Mouse (Mus musculus) kidney, adult 2 months (tissue): ENCODE results near the gene Xrra1.

Source experiments
- CTCF ChIP-seq: fragments of 200-500 bp; conservative IDR thresholded peaks from 2 replicates; pipeline ENCODE4 v1.5.1; 2011; ENCODE audit warnings: low read depth, mild to moderate bottlenecking, control low read depth, low read length, moderate library complexity, mixed read lengths; ENCODE audit not compliant: insufficient read depth, insufficient read length
- POLR2A ChIP-seq: fragments of 200-500 bp; IDR thresholded peaks from one replicate; pipeline ENCODE4 v1.6.1; 2011; ENCODE audit warnings: low read depth, low read length, control low read depth

DNA sequence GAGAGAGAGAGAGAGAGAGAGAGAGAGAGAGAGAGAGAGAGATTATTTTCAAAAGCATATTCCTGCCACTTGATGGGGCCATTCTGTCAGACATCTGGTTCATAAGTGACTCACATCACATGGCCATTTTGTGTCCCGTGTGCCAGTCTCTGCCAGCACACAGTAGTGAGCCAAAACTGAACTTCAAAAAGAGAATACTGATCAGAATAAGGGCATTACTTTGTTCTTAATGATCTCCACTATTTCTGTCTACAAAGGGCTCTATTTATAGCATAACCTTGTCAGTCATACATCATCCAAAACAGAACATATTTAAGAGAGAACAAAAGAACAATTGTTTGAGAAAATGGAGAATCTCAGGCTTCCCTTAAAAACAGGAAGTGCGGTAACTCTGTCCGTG is 32.6 kb downstream of the Xrra1 start:
- no peak for TF ChIP-seq POLR2A
- no peak for TF ChIP-seq CTCF
